Mouse (Mus musculus): ENCODE results near the gene Bms1. TPM values are rescaled to one million over a fixed set of nuclear protein-coding genes. Genes with fewer than 3 reads are reported as not detected.
A peak's percentile ranks its signal among the peaks of the same experiment; 100 is the strongest.

Gene Bms1
- total RNA-seq (2021), result 30.3 and 30.9 TPM in 2 replicates
- long read RNA-seq, full-length matches to known transcripts, result 26 of 34 reads
- long read RNA-seq, partial matches to known transcripts, result 5 of 34 reads
- long read RNA-seq, other reads (novel, unspliced or antisense), result 3 of 34 reads

DNA sequence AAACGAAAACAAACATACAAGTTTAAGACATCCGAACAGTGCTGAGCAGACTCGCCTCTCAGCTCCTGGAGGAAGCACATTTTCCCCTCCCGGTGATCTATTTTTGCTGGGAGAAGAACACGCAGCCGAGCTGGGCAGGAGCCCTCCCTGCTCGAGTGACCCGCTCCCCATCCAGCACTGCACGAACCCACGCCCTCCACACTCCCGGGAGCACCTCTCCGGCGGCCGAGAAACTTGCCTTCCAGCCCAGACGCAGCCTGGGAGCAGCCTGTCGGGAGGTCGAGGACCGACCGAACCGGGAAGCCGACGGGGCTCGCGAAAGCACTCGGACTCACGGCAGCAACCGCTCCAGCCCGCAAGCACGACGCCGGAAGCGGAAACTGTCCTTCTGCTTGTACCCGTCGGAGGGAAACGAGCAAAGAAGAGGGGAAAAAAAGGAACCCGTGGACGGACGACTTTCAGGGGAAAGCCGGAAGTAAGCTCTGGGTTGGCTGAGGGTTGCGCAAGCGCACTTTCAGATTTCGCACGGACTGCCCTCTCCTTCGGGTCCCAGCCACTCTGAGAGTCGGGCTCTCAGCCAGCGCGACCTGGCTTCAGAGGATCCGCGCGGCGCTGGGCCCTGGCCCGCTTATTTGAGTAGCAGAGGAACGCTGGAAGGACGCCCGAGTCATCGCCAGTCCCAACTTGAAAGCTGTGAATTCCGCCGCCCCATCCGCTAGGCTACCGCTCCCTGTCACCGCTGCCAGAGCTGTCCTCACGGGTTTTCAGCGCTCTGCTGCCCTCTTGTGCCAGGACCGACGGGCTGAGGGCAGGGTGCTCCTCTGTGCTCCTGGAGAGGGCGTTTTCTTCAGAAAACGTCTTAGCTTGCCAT lies at the start of gene Bms1:
Gene Bms1, minus strand, starts transcription at position 425 of the 871 bp plus-strand sequence.
- peak; percentile 91 for DNase-seq

DNA sequence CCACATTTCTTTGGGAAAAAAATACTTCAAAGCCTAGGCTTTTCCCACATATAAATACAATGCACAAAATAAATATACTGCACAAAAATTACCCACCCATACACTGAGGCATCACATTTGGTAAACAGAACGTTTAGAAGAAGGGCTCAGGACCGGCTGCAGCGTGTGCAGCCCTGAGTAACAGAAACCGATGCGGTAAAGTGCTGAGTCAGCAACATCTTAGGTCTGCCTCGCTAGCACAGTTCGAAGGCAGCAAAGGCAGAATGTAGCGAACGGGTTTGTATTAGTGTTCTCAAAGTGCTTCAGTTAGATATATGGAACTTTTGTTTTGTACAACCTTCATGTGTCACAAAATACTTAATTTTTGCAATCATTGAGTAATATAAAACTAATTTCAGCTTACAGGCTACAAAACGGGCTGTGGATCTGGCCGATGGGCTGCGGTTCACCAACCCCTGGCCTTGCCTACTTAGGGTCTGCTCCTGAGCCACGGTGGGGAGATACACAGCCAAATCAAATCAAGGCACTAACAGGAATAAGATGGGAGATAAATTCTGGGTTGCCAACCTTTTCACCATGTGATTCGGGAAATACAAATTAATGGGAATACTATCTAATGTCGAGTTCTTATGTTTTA lies 42.9 kb upstream of the Bms1 start:
- no peak for DNase-seq

DNA sequence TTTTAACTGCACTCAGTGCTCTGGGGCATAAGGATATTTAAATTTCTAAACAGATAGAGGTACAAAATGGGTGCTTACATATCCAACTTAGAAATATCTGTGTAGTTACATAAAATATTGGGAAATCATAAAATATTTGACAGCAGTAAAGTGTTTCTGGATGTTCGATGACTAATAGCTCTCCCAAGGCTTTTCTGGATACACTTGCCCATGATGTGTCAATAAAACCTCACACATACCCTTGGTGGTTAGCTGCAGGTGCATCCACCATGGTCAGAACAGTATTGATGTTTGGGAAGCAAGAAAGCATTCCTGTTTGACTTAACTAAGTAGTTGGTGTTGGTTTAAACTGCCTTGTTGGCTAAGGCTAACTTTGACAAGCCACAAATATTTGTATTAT lies 38.5 kb upstream of the Bms1 start:
- DNase-seq, result no peak

DNA sequence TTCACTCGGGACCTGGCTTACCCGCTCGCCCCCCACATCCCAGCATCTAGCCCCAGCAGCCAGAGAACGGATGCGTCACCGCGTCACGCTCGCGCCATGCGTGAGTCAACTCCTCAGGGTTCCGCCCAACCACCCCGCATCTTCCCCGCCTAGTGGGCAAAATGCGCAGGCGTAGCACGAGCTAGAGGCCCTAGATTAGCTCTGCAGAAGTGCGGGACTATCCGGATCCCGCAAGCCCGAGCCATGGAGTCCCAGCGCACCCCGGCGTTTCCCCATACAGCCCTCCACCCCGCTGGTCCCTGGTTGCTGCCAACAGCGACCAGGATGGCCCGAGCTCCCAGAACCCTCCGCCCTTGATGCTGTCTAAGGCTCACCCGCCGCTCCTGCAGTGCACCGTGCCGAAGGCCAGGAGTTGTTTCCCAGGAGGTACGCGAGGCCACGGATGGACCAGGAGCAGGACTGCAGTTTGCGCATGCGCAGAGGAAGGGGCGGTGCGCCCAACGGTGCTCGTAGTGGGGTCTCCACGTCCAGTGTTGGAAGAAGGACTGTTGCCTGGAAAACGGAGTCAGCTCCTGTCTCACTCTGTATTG lies 35.9 kb upstream of the Bms1 start, which contains the start of gene Zfp248:
Gene Zfp248, minus strand, starts transcription at position 487 of the 590 bp plus-strand sequence.
- peak; percentile 90 for DNase-seq

DNA sequence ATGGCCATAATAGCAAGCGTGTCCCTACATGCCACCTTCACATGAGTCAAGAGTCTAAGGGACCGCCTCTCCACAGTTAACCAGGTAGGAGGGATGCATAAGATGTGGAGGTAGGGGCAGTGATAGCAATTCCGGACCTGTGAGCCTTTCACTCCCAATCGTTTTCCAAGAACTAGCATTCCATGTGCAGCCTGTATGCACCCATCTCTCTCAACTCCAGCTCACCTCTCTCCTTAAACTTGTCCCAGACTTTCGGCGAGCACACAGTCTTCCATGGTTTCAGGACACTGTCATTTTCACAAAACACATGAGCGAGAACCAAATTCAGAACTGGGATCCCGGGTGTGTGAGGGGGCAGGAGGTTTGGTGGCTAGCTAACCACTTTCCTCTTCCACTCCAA lies 35.2 kb upstream of the Bms1 start:
- DNase-seq, result no peak

DNA sequence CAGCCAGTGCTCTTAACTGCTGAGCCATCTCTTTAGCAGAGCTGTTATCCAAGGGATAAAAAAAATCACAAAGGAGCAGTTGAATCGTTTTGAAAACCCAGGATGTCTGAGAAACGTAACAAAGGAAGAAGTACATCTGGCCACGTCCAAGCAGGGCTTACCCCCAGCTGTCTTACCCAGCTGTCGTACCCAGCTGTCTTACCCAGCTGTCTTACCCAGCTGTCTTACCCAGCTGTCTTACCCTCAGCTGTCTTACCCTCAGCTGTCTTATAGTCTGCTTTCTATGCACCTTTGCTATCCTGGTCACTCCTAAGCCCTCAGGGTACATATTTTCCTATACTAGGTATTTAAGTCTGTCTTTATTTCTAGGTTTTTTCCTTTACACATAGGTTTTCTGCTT lies 12.2 kb upstream of the Bms1 start:
- no peak for DNase-seq

DNA sequence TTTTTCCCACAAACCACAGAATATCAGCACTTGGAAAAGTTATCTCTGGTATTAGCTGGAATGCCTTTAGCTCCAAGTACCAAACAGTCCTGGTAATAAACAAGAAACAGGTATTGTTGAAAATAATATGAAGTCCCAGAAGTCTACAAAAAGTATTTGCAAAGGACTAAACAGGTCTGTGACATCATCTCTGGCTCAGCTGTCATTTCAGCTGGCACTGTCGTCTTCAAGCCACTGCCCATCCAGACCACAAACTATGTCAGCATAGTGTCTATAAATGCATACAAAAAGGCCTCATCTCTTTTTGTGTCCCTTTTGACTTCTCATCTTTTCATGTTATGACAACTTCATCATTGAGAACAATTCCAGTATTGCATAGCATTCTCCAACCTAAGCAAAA lies 7.4 kb upstream of the Bms1 start:
- DNase-seq, result no peak

DNA sequence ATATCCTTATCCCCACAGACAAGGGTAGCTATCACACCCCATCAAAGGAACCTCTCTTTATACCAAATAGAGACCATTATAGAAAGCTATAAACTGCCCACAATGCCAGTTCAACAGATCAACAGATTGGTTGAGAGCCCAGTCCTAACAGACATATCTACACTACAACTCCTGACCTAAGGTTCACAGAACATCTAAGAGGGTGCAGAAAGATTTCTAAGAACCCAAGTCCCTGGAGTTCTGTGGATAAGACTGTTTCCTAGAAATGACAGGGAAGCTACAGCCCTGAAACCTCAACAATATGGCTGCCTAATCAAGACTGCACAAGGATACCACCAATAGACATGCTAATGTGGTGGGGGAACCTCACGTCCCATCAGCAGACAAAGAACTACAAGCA lies 8.8 kb downstream of the Bms1 start:
- no peak for DNase-seq

DNA sequence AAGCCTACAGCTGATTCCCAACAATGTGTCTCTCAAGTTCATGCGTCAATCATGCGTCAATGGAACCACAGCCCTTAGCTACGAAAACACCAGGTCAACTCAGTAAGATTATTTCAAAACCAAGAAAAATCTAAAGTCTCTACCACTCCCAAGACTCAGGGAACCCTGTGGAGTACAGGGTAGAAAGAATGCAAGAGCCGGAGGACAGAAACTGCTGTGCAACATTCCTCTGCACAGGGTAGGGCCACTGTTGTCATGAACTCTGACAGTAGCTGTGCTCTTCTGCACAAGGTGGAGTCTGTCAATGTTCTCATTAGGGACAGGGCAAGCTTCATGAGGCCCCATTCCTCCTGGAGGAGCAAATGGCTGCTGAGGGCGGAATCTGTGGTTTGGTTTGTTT lies 10.8 kb downstream of the Bms1 start:
- no peak for DNase-seq

DNA sequence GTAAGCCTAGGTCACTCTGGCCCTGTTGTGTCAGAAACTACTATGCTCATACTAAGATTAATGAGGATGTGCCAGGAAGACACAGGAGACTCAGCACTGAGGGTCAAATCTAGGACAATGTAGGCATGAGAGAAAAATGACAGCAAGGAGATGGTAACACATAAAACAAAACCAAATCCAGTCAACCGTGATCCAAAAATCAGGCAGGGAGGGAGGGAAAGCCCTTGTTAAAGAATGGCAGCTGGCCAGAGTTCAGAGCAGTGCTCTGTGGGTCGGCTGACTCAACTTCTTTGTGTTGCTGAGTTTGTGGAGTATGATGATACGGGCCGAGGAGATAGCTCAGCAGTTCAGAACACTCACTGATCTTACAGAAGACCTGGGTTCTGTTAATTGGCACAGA lies 12.9 kb downstream of the Bms1 start:
- DNase-seq, result peak; percentile 8

DNA sequence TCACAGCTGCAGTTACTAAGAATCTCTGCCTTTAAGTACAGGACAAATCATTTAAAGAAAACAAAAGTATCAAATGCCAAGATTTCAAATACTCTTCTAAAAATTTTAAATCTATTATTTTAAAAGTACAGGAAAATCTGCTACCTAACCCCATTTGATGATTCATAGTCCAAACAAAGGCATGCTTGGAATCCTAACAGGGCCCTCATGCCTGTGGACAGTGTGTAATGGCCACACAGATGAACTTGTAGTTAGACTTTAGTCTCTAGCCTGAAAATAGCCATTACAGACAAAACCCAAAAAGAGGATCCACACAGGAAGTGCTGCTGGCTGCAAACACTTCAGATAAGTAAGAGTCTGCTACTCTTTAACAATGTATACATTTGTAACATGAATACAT lies 28.5 kb downstream of the Bms1 start:
- no peak for DNase-seq

DNA sequence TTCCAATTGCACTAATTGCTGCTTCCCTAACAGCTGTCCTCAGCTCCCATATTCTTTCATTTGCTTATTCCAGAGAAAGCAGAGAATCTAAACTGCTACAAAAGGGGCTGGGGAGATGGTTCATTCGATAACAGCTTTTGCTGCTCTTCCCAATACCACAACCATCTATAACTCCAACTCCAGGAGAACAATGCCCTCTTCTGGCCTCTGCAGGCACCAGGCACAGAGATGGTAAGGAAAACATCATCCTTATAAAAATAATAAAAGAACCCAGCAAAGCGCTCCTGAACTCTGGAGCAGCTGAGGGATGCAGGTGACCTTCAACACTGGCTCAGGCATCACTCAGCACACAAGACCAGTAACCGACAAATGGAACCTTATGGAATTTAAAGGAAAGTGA lies 33.3 kb downstream of the Bms1 start:
- DNase-seq, result no peak

DNA sequence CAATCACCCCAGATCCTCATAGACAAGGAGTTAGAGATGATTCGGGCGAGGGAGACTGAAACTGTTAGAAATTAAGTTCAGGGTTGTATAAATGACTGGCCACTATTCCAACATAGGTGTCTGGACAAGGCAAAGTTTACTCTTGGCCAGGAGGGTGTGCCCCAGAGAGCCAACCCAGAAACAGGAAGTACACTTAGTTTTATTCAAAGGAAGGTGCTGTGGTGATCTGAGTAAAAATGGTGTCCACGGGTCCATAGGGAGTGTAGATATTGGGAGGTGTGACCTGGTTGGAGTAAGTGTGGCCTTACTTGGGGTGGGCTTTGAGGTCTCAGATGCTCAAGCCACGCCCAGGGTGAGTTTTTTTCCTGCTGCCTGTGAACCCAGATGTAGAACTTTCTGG lies 38.0 kb downstream of the Bms1 start:
- DNase-seq, result no peak

DNA sequence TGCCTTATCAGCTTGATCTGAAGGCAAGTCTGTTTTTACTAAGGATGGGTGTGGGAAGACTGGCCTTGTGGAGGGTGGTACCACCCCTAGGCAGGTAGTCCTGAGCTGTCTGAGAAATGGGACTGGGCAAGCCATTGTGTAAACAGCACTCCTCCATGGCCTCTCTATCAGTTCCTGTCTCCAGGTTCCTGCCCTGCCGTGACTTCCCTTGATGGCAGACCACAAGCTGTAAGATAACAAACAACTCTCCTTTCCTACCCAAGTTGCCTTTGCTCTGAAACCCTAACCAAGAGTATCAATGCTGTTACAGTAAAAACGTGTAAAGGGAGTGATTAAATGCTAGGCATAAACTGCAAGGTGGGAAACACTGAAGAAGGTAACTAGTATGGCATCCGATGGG lies 38.6 kb downstream of the Bms1 start:
- no peak for DNase-seq

DNA sequence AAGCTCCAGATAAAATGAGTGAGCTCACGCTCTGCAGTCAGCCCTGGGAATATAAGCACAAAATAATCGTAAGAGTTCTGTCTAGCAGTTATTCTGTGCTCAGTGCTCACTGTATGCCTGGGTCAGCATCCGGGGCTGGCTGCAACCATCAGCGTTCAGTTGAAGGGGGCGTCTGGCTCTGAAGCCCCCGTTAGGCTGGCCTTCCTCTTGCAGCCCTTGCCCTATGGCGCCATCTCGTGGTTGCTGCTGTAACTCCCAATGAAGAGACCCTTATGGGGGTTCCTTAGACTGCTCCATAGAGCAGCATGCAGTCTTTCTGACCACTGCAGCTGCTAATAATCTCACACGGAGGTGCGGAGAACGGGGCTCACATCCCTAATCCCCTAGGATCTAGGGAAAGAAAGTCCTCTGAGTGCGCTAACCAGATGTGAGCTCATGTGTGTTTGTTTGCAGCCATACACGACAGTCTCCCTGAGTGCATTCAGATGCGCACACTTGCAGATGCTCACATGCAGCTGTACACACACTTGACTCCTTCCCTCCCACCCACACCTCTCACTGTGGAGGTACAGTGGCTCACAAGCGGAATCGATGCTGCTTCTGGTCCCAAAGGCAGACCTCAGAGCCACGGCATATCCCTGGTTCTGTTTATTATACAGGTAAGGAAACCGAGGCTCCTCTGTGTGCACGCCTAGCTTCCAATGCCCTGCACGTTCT lies 39.7 kb downstream of the Bms1 start:
- DNase-seq, result peak; percentile 66

DNA sequence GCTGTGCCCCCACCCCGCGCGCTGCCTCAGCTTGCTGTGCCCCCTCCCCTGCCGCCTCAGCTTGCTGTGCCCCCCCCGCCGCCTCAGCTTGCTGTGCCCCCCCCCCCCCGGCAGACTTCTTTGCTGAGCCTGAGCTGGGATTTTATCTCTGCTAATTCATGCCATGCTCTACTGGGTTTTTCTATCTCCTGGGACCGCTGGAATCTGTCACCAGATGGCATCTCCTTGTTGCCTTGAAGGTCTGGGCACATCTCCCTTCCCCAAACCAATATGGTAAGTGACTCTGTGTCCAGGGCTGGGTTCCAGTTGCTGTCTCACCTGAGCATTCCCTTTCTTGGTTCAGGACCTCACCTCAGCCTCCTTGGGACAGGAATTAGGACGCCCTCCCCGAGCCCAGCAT lies 41.7 kb downstream of the Bms1 start:
- no peak for DNase-seq

DNA sequence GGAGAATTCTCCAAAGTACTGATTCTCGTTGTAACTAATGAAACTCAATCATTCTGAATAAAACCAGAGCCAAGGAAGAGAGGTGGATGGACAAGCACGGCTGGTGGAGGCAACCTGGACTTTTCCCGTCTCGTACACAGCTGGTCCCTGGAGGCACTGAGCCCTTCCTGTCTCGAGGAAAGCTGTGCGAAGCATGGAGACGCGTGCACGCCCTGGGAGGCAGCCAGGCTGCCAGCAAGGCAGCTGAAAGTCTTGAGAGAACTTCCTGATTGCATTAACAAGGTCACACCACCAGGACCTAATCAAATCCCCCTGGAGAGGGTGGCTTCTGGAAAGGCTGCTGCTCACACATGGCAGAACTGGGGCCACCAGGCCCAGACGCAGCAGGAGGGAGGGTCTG lies 43.3 kb downstream of the Bms1 start:
- no peak for DNase-seq

DNA sequence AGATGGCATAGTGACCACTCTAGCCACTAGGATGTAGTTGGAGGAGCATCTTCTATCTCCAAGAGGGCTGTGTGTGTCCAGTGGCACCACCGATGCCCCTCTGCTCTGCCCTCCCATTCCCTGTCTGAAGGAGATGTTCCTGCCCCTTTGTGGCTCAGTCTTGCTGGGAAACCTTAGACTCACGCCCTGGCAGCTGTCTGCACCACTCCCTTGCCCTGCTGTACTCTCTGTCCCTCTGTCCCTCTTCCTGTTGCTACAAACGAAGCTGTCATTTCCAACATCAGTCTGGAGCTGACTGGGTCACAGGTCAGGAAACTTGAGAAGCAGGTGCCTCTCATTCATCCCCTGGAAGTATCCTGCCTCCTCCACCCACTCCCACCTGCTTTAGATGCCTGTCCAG lies 43.8 kb downstream of the Bms1 start:
- DNase-seq, result no peak

DNA sequence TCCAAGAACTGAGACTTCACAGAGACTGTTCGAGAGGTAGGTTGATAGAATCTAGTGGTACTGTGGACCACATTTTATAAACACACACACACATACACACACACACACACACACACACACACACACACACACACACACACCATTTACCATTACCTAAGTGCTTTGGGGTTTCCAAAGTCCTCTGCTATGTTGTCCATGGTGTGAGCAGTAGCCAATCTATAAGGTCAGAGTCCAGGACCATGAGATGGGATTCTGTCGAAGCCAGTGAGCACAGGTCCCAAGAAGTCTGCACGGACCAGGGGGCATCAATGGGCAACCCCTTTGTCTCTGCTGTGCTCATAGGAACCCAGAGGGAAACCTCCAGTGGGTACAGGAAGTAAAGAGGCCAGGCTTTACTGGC lies 44.2 kb downstream of the Bms1 start:
- no peak for DNase-seq

DNA sequence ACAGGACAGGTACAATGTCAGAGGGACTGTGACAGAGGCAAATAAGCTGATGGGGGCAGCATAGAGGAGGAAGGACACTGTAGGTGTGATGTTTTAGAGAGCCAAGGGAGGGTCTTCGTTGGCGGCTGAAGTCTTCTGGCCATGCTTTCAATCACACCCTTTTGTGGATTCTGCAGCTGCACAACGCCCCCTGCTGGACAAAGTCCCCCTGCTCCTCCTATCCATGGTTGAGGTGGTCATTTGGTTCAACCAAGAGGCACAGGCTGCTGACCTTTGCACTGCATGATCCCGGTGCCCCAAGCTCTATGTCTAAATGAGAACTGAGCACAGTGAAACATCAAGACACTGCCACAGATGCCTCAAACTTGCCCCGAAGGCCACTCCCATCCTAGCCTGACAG lies 46.0 kb downstream of the Bms1 start:
- DNase-seq, result peak; percentile 71

DNA sequence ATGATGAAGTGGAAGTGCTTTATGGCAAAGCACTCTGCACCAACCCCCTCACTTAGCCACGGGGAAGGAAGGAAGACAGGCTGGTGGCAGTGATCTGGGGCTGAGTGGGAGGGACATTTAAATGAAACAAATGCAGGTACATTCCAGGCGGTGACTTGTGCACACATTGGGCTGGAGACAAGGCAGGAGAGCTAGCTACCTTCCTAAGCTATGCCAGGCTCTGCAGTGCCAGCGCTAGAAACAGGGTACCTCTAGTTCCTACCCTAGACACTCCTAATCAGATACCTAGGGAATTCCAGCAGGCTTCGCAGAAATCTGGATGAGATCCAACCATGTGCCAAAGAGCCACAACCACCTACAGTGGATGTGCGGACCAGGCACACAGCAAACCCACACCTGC lies 46.5 kb downstream of the Bms1 start:
- DNase-seq, result no peak

DNA sequence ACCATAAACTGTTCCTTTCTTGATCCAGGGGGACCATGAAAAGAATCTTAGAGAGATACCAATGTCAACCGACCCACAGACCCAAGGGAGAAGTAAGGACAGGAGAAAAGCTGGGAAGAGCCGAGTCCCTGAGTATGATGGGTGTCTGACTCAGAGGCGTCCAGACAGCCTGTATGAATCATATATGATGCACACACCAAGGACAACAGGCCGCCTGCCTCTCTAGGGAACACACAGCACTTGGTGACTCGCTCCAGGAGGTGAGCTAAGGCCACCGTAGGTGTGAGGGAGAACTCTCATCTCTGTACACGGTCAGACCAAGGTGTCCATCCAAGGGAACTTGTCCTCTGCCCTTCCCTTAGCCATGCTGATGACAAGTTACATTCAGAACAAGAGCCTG lies 51.8 kb downstream of the Bms1 start:
- DNase-seq, result peak; percentile 31

DNA sequence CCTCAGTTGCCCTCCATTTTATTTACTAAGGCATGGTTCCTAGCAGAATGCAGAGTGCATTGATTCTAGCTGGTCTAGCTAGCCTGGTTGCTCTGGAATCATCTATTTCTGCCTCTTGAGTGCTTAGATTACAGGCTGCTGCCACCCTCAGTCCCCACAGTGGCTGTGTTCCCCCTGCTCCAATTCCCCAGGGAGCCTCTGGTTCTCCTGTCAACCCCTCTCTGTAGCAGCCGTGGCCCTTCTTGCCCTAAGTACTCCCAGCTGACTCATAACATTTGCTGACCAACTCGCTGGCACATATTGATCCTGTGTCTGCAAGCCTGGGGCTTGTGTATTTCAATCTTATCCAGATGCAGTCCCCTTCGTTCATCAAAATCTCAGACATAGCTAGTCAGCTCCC lies 53.1 kb downstream of the Bms1 start:
- no peak for DNase-seq
